ENCODE assay signal across 13 mouse cellular contexts in genomic region chr13:78977224-78977780, GRCm38 (mm10).
"Had no signal": no experiment of that assay in that cellular context is flagged by ENCODE, and none has a peak within 500 bp of the region (broad histone marks: within the 10 kb centered on the region; RNA-seq: fewer than 3 reads in every experiment).

No protein-coding gene starts in this region.

- DNase-seq: kidney, adult 18-20 months; liver; liver, embryonic 13.5 days; liver, postnatal 0 days; right cerebral cortex, postnatal 4 days; spleen, adult 18-20 months; thymus, adult 18-20 months; thymus, postnatal 14 days had no signal

- ATAC-seq: intestine, embryonic 15.5 days; liver, postnatal 0 days; midbrain, embryonic 13.5 days had no signal

- H3K4me2 ChIP-seq: intestine, embryonic 15.5 days; limb, embryonic 12.5 days; liver, embryonic 13.5 days; midbrain, embryonic 13.5 days; neural tube, embryonic 15.5 days had no signal

- H3K27me3 ChIP-seq: intestine, embryonic 15.5 days; limb, embryonic 12.5 days; liver, embryonic 13.5 days; midbrain, embryonic 13.5 days; neural tube, embryonic 15.5 days had no signal

- H3K4me3 ChIP-seq: intestine, embryonic 15.5 days; left cerebral cortex, adult 2 months; limb, embryonic 12.5 days; liver, embryonic 13.5 days; midbrain, embryonic 13.5 days; neural tube, embryonic 15.5 days had no signal

- H3K9ac ChIP-seq: intestine, embryonic 15.5 days; limb, embryonic 12.5 days; liver, embryonic 13.5 days; liver, postnatal 0 days; midbrain, embryonic 13.5 days; neural tube, embryonic 15.5 days had no signal

- H3K4me1 ChIP-seq: intestine, embryonic 15.5 days; limb, embryonic 12.5 days; liver, embryonic 13.5 days; midbrain, embryonic 13.5 days; neural tube, embryonic 15.5 days had no signal

- H3K9me3 ChIP-seq: intestine, embryonic 15.5 days; limb, embryonic 12.5 days; liver, embryonic 13.5 days; midbrain, embryonic 13.5 days; neural tube, embryonic 15.5 days had no signal

- H3K27ac ChIP-seq: intestine, embryonic 15.5 days; left cerebral cortex, adult 2 months; limb, embryonic 12.5 days; liver, embryonic 13.5 days; midbrain, embryonic 13.5 days; neural tube, embryonic 15.5 days had no signal

- H3K36me3 ChIP-seq: intestine, embryonic 15.5 days; limb, embryonic 12.5 days; liver, embryonic 13.5 days; midbrain, embryonic 13.5 days; neural tube, embryonic 15.5 days had no signal
